In the genomic region with DNA sequence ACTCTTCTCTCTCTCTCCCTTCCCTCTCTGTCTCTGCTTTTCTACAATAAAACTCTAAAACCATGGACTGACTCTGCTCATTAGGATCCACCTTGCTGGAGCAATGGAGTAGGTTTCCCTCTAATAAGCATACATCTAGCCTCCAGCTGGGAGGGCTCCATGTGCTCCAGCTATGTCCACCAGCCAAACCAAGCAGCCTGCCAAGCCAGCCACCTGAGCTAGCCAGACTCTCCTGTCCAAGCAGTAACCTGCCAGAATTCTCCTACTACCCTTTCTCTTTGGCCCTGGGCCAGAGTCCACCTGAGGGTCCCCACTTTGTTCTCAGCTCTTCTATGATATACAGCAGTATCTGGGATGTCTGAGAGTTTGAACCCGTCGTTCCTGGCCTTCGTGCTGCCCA, we compare ENCODE assay signal across 18 mouse cellular contexts.
DNase-seq lines count a peak whose midpoint lies in the region.
"Had no signal": no experiment of that assay in that cellular context is flagged by ENCODE, and none has a peak within 500 bp of the region (broad histone marks: within the 10 kb centered on the region; RNA-seq: fewer than 3 reads in every experiment).

No protein-coding gene starts in this region.

- DNase-seq in left cerebral cortex, postnatal 4 days, result peak; percentile 17
- DNase-seq in left cerebral cortex, adult 9 months (ENCODE audit: low spot score in 2 of 2), result no peak
- DNase-seq in cerebellum, adult 18-20 months, result peak; percentile 58 to 71
- peak; percentile 73 for DNase-seq in cerebellum, adult 9-11 months
- peak; percentile 53 to 65 for DNase-seq in cerebellum, postnatal 36 days
- DNase-seq in heart, postnatal 25 days (ENCODE audit: low spot score), result no peak
- no peak for DNase-seq in forebrain, embryonic 10.5 days (ENCODE audit: extremely low spot score, low spot score)
- no peak for DNase-seq in embryo, embryonic 10 days (ENCODE audit: low spot score)
- DNase-seq: adrenal gland, postnatal 10 days; heart, postnatal 4 days; kidney, adult 11 months; kidney, adult 9 months had no signal

- H3K36me3 ChIP-seq in forebrain, embryonic 10.5 days (replicated peaks), result no peaks in the 10 kb centered on the region
- H3K36me3 ChIP-seq: embryonic facial prominence, embryonic 10.5 days; forebrain, embryonic 15.5 days; G1E; heart, embryonic 12.5 days; hindbrain, embryonic 12.5 days had no signal

- H3K4me1 ChIP-seq in forebrain, embryonic 10.5 days, result no peaks in the 10 kb centered on the region
- H3K4me1 ChIP-seq: embryonic facial prominence, embryonic 10.5 days; forebrain, embryonic 15.5 days; heart, embryonic 12.5 days; hindbrain, embryonic 12.5 days had no signal

- no peak overlapping the region for H3K27ac ChIP-seq in forebrain, embryonic 10.5 days
- H3K27ac ChIP-seq: embryonic facial prominence, embryonic 10.5 days; forebrain, embryonic 15.5 days; hindbrain, embryonic 12.5 days; hindbrain, postnatal 0 days had no signal

- WGBS in forebrain, embryonic 10.5 days, result 88% methylated on average over 3 of the region's 3 CpGs

- intact Hi-C loops in left cerebral cortex, postnatal 4 days (cut with DNase I), result no loop called here
- intact Hi-C loops in heart, postnatal 25 days (cut with DNase I), result no loop called here

- H3K27me3 ChIP-seq in forebrain, embryonic 10.5 days (ENCODE audit: poor library complexity, severe bottlenecking), result no peaks in the 10 kb centered on the region
- H3K27me3 ChIP-seq: forebrain, embryonic 15.5 days; heart, embryonic 12.5 days; hindbrain, embryonic 12.5 days had no signal

- no peak overlapping the region for H3K4me3 ChIP-seq in forebrain, embryonic 10.5 days
- H3K4me3 ChIP-seq: embryonic facial prominence, embryonic 10.5 days; forebrain, embryonic 15.5 days; heart, embryonic 12.5 days; hindbrain, embryonic 12.5 days had no signal

- no peaks in the 10 kb centered on the region for H3K9me3 ChIP-seq in forebrain, embryonic 10.5 days
- H3K9me3 ChIP-seq: embryonic facial prominence, embryonic 10.5 days; forebrain, embryonic 15.5 days; heart, embryonic 12.5 days; hindbrain, embryonic 12.5 days had no signal

Comparison
In these comparisons a context has a peak if more than half of its experiments do, and no peak if none do; other contexts are left out.
1. DNase-seq: peak in left cerebral cortex, postnatal 4 days (single experiment), cerebellum, adult 18-20 months (2 of 2), cerebellum, adult 9-11 months (single experiment) and cerebellum, postnatal 36 days (2 of 2); none in left cerebral cortex, adult 9 months (0 of 2), heart, postnatal 25 days (single experiment), forebrain, embryonic 10.5 days (single experiment) and embryo, embryonic 10 days (single experiment).